Mouse (Mus musculus) natural killer cell, adult 2 months (primary cell): ENCODE measurements at regions not wholly inside any gene's neighbourhood (a gene's known extent, or its start where the extent isn't known, plus 50 kb on each side); places are given as distances from the start of the nearest gene placed in this dataset.

Experiments used
- DNase-seq, 2 experiments: peaks; one replicate each; pipeline ENCODE4 v3.0.0; 2022; ENCODE audit warnings: low spot score in 2 of 2

DNA sequence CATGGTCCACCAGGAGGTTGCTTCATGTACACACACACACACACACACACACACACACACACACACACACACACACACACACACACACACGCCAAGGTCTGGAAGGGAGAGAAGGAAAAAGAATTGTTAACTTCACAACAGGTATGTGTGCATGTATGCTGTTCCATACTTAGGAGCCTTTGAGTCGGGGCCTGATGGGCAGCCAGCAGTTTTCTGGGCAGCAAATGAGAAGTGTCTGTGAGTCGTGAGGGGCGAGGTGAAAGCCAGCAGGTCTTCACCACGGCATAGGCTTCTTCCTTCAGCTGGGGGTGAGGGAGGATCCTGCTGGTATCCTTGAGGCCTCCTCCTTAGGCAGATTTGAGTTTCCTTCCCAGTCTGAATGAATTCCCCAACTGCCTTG lies 65.8 kb upstream of the Twist2 start:
- DNase-seq, result no peak

DNA sequence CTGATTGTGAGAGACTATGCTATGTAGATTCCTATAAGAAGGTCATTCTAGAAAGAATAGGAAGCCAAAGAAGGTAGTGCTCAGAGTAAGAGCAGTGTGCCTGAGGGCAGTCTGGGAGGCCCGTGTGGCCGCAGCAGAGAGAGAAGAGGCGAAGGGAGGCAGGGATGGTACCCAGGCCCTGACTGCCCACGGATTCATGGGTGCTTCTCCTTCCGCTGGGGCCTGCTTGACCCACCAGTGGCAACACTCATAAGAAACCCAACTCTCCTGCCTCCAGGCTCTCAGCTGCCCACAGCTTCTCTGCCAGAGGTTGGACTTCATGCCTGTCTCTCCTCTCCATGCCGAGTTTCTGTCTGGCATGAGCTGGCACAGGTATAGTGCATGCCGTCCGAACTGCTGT lies 60.6 kb upstream of the Twist2 start:
- no peak for DNase-seq

- no peak for DNase-seq
Measured at GRCm38 (mm10) chr1:91742031-91742430, 59.2 kb upstream of the Twist2 start.

GRCm38 (mm10) chr1:91742914-91743313 lies 58.3 kb upstream of the Twist2 start:
- DNase-seq, result no peak

GRCm38 (mm10) chr1:91744076-91744475 lies 57.2 kb upstream of the Twist2 start:
- DNase-seq, result no peak

DNA sequence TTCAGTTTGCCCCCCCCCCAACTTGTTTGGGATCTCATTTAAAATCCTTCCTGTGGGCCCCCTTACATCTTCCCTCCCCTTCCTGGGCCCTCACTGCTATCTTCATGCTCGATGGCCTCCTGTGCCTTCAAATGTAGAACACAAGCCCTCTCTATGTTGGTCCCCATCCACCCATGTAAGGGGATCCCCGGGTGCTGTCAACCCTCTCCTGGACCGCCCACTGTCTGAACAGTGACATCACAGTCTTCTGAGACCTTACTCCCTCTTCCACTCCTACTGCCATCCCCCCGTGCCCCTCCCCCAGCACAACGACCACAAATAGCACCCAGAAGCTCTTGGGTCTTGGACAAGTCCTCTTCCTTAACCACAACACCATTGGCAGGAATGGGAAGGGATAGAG lies 56.6 kb upstream of the Twist2 start:
- no peak for DNase-seq

GRCm38 (mm10) chr1:91747583-91747982 lies 53.7 kb upstream of the Twist2 start:
- DNase-seq, result no peak
